Mouse (Mus musculus) hindbrain, postnatal 0 days (tissue): ENCODE results near the gene Rin2. TPM values are rescaled to one million over a fixed set of nuclear protein-coding genes. Genes with fewer than 3 reads are reported as not detected.

Experiments
- ATAC-seq: fragments of 200-750 bp; cut with Nextera tagmentation; 2 replicates; pipeline ENCODE4 v1.8.0; 2017; ENCODE audit warnings: mild to moderate bottlenecking, moderate TSS enrichment, moderate library complexity
- DNase-seq: peaks from one replicate; pipeline ENCODE4 v3.0.0-alpha.2; 2015; ENCODE audit warnings: low spot score
- H3K27ac ChIP-seq: fragments of 300-500 bp; sonication (generic); 2 replicates; pipeline ENCODE4 v1.5.1; 2014; ENCODE audit warnings: mild to moderate bottlenecking
- H3K27me3 ChIP-seq: fragments of 300-500 bp; sonication (generic); 2 replicates; pipeline ENCODE4 v1.6.1; 2014; ENCODE audit warnings: low read length, mixed read lengths; ENCODE audit not compliant: insufficient read depth
- H3K36me3 ChIP-seq: fragments of 300-500 bp; sonication (generic); 2 replicates; pipeline ENCODE4 v1.6.1; 2014; ENCODE audit warnings: low read length, mixed read lengths; ENCODE audit not compliant: insufficient read depth
- H3K4me1 ChIP-seq: fragments of 300-500 bp; sonication (generic); 2 replicates; pipeline ENCODE4 v1.6.1; 2014; ENCODE audit warnings: antibody characterized with exemption, low read length, mixed read lengths; ENCODE audit not compliant: insufficient read depth
- H3K4me2 ChIP-seq: fragments of 300-500 bp; sonication (generic); 2 replicates; pipeline ENCODE4 v1.6.1; 2014; ENCODE audit warnings: low read depth, mild to moderate bottlenecking, low read length, moderate library complexity, mixed read lengths
- H3K4me3 ChIP-seq: fragments of 300-500 bp; sonication (generic); 2 replicates; pipeline ENCODE4 v1.5.1; 2014; ENCODE audit warnings: low read length
- H3K9ac ChIP-seq: fragments of 300-500 bp; sonication (generic); replicated peaks from 2 replicates; pipeline ENCODE4 v1.6.1; 2014; ENCODE audit warnings: mild to moderate bottlenecking, low read length, moderate library complexity, mixed read lengths
- H3K9me3 ChIP-seq: fragments of 300-500 bp; sonication (generic); 2 replicates; pipeline ENCODE4 v1.6.1; 2016; ENCODE audit warnings: low read length, mixed read lengths
- CTCF ChIP-seq: IDR thresholded peaks from 2 replicates; pipeline ENCODE4 v1.5.1; 2016; ENCODE audit warnings: antibody characterized with exemption, control low read depth, low read depth
- WGBS: fragments of 180-500 bp; shearing (Covaris S2); extraction: QIAGEN DNeasy Blood & Tissue Kit; methylation state at CpG from one replicate; pipeline ENCODE4 v1.1.7; 2014; 5-methylcytosine and 5-hydroxymethylcytosine counted together
- polyA plus RNA-seq: library from polyadenylated mRNA; unstranded; fragments of >200 nt; fragmentation: Nextera tagmentation; extraction: Ambion mirVana; gene quantifications from 2 replicates; pipeline ENCODE4 v1.2.1, GENCODE M21; 2015
- total RNA-seq: library from RNA; depleted of rRNA; stranded (reverse); fragments of >200 nt; gene quantifications from 2 replicates; pipeline ENCODE4 v1.2.3, GENCODE M21; 2014

Gene Rin2
- total and polyA plus RNA-seq, 2 experiments from 2014 or later = 9.4 to 11.7 TPM

DNA sequence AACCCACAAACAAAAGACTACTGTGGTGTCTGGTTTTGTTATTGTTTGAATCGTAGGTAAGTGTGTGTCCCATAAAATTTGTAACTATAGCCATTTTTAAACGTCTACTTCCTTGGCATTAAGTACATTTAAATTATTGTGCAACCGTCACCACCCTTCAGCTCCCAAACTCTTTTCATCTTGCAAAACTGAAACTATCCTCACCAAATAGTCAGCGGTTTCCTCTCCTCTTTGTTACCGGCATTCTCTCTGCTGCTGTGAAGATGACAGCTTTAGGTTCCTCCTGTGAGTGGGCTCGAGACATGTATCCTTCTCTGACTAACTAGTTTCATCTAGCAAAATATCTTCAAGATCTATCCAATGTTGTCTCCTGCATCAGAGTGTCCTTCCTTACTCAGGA lies 129.5 kb downstream of the Rin2 start:
- H3K9me3 ChIP-seq = peaks cover 3% of the 10 kb centered on the region; the same call in 1 of the 2 replicates
- TF ChIP-seq CTCF = no peak
- no peaks in the 10 kb centered on the region for H3K36me3 ChIP-seq
- H3K4me3 ChIP-seq = no peak overlapping the region
- DNase-seq = no peak
- ATAC-seq = no peak
- no peaks in the 10 kb centered on the region for H3K27me3 ChIP-seq
- no peak overlapping the region for H3K4me2 ChIP-seq
- no peaks in the 10 kb centered on the region for H3K4me1 ChIP-seq
- 95% methylated on average over 6 of the region's 6 CpGs for WGBS
- no peak overlapping the region for H3K27ac ChIP-seq
- no peak overlapping the region for H3K9ac ChIP-seq

DNA sequence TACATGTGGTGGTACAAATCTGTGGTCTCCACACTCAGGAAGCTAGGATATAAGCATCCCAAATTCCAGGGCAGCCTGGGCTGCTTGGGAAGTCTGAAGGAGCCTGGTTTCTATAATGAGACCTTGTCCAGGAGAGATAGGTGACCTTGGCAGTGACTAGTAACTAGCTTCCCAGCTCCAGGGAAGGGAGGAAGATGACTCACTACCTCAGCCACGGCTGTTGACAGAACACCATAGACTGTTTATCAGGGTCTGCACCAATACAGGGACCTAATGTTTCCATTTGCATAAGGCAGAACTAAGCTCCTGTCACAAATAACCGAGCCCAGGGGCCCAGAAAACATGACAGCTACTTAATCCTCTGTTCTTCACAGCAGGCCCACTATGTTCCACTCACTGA lies 132.3 kb downstream of the Rin2 start:
- WGBS = 71% methylated on average over 2 of the region's 2 CpGs
- DNase-seq (no peak), ATAC-seq (no peak)
- Histone ChIP-seq H3K4me2 (no peak overlapping the region), H3K9me3 (peaks cover 3% of the 10 kb centered on the region; the same call in 1 of the 2 replicates), H3K36me3 (no peaks in the 10 kb centered on the region), H3K4me1 (no peaks in the 10 kb centered on the region), H3K4me3 (no peak overlapping the region), H3K27me3 (no peaks in the 10 kb centered on the region), H3K9ac (no peak overlapping the region), H3K27ac (no peak overlapping the region)
- TF ChIP-seq CTCF = no peak

DNA sequence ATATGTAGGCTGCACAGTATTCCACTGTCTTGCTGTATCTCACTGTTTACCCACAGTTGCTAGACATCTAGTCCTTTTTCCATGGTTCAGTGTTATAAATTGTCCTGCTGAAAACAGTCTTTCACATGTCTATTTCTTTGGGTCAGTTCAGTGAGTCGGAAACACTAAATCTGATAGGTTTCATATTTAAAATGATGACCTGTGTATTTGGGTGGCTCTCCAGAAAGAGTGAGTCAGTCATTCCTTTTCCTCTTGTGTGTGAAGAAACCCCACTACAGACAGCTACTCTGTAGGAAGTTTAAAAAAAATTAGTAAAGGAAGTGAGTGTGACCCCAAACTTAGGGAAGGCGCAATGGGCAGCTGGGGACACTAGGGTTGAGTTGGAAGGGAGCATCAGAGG lies 133.2 kb downstream of the Rin2 start:
- no peak for TF ChIP-seq CTCF
- DNase-seq (no peak), ATAC-seq (no peak)
- Histone ChIP-seq H3K27ac (no peak overlapping the region), H3K4me1 (no peaks in the 10 kb centered on the region), H3K36me3 (no peaks in the 10 kb centered on the region), H3K9me3 (peaks cover 3% of the 10 kb centered on the region; the same call in 1 of the 2 replicates), H3K27me3 (no peaks in the 10 kb centered on the region), H3K9ac (no peak overlapping the region), H3K4me2 (no peak overlapping the region), H3K4me3 (no peak overlapping the region)
- WGBS = 89% methylated on average over 2 of the region's 2 CpGs

DNA sequence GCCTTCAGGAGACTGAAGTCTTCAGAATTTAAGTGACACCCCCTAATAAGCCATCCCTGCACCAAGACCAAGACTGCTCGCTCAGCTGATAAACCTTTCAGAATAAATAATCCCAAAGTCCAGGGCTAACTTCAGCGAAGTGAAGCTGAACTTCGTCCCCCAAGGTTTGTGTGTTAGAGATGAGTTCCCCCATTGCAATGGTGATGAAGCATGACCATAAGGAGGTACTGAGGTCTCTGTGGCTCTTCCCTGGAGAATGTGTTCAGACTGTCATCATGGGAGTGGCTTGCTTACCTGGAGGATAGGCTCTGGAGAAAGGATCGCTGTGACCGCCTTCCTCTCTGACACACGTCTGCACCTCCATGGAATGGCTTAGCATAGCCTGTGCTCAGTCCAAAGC lies 133.7 kb downstream of the Rin2 start:
- WGBS = 89% methylated on average over 6 of the region's 6 CpGs
- Histone ChIP-seq H3K36me3 (no peaks in the 10 kb centered on the region), H3K4me2 (no peak overlapping the region), H3K9me3 (peaks cover 3% of the 10 kb centered on the region; the same call in 1 of the 2 replicates), H3K27me3 (no peaks in the 10 kb centered on the region), H3K9ac (no peak overlapping the region), H3K4me3 (no peak overlapping the region), H3K4me1 (no peaks in the 10 kb centered on the region), H3K27ac (no peak overlapping the region)
- no peak for DNase-seq
- no peak for ATAC-seq
- no peak for TF ChIP-seq CTCF

DNA sequence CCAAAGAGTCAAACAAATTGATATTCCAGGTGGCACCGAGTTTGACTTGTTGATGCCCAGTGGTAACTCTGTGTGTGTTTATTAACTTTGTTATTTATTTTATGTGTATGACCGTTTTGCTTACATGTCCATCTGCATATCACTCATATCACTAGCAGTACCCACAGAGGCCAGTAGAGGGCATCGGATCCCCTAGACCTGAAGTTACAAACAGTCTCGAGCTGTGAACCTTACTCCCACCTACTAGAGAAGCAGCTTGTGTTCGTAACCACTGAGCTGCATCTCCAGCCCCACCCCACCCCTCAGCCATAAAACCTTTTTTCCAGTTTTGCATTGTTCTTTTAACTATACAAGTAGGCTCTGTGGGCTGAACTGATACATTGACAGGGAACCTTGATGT lies 135.7 kb downstream of the Rin2 start:
- H3K4me1 ChIP-seq = no peaks in the 10 kb centered on the region
- ATAC-seq (no peak), DNase-seq (no peak)
- no peak overlapping the region for H3K4me2 ChIP-seq
- no peaks in the 10 kb centered on the region for H3K27me3 ChIP-seq
- no peaks in the 10 kb centered on the region for H3K36me3 ChIP-seq
- H3K4me3 ChIP-seq = no peak overlapping the region
- 53% methylated on average over 5 of the region's 5 CpGs for WGBS
- no peak overlapping the region for H3K27ac ChIP-seq
- peak; percentile 58 for TF ChIP-seq CTCF
- H3K9me3 ChIP-seq = peaks cover 4% of the 10 kb centered on the region; the same call in 1 of the 2 replicates
- no peak overlapping the region for H3K9ac ChIP-seq

DNA sequence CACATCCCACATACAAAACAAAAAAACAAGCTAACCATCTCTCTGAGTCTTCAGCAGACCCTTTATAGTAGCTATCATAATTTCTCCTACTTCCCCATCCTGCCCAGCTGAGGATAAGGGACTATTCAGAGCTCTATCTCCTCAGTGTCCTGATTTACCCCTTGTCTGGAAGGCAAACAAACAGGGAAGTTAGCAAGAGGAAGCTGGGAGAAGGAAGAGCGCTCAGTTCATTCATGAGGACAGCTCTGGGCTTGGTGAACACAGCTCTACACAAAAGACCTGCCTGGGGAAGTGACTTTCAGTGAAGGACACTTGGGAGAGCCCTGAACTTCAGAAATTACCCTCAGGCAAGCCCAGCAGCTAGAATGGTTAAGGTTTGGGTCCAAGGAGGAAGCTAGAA lies 137.8 kb downstream of the Rin2 start:
- no peak overlapping the region for H3K4me3 ChIP-seq
- DNase-seq (no peak), ATAC-seq (no peak)
- H3K9me3 ChIP-seq = peaks cover 10% of the 10 kb centered on the region; the same call in 1 of the 2 replicates
- H3K27ac ChIP-seq = no peak overlapping the region
- 84% methylated on average over 1 of the region's 1 CpGs for WGBS
- H3K36me3 ChIP-seq = no peaks in the 10 kb centered on the region
- H3K9ac ChIP-seq = no peak overlapping the region
- no peaks in the 10 kb centered on the region for H3K4me1 ChIP-seq
- no peak for TF ChIP-seq CTCF
- no peaks in the 10 kb centered on the region for H3K27me3 ChIP-seq
- no peak overlapping the region for H3K4me2 ChIP-seq

DNA sequence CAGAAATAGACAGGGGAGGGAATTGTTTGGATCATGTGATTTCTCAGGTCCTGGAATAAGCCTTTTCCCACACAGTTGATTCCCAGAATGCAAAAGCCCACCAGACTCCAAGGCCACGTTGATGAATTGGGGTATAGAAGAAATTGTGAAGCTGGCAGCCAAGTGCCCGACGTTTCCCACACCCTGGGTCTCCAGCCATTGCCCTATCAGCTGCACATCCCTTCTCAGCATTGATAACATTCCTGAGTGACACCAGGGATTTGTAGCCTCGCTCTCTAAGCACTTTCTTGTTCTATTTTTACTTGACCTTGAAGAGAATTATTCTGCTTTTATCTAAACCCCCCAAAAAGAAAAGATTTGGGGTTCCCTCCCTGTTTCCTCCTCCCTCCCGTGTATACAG lies 142.2 kb downstream of the Rin2 start:
- Histone ChIP-seq H3K4me3 (no peak overlapping the region), H3K27me3 (no peaks in the 10 kb centered on the region), H3K9ac (no peak overlapping the region), H3K36me3 (no peaks in the 10 kb centered on the region), H3K4me1 (no peaks in the 10 kb centered on the region), H3K27ac (no peak overlapping the region), H3K9me3 (peaks cover 10% of the 10 kb centered on the region; the same call in 1 of the 2 replicates), H3K4me2 (no peak overlapping the region)
- ATAC-seq = no peak
- TF ChIP-seq CTCF = no peak
- DNase-seq = no peak
- 78% methylated on average over 5 of the region's 5 CpGs for WGBS
